Mouse (Mus musculus): ENCODE results near the gene Mmp9. TPM values are rescaled to one million over a fixed set of nuclear protein-coding genes. Genes with fewer than 3 reads are reported as not detected.

The Mmp9 gene
- polyA plus RNA-seq, 1 experiment from 2014 or later: 4.5 TPM

DNA sequence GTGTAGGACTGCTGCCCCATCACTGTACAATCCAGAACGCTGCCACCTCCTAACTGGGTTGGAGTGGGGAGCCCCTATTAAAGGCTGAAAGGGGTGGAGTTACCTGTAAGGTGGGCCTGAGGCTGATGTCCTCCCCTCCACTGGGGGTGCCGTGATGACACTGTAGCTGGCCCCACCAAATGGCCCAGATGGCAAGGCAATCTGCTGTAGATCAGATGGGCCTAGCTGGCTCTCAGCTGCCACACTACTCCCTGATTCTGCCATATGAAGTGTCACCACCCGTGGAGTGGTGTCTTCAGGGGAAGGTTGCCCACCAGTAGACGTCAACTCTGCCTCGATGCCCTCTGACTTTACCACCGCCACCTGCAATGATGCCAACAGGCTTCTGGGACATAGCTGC lies 44.7 kb upstream of the Mmp9 start:
- whole genome bisulfite sequencing: 95% methylated on average over 6 of the region's 6 CpGs
- Histone ChIP-seq H3K27ac (ENCODE audit: low read length) (no peak overlapping the region), H3K27me3 (replicated peaks; ENCODE audit: insufficient read depth, low read length) (no peaks in the 10 kb centered on the region), H3K4me3 (ENCODE audit: low read depth, low read length) (no peak overlapping the region), H3K9me3 (ENCODE audit: low read length) (no peaks in the 10 kb centered on the region), H3K4me1 (ENCODE audit: insufficient read depth, low read depth, low read length) (no peaks in the 10 kb centered on the region), H3K9ac (replicated peaks; ENCODE audit: low read depth) (no peak overlapping the region), H3K4me2 (replicated peaks; ENCODE audit: low read depth, low read length) (no peak overlapping the region), H3K36me3 (ENCODE audit: insufficient read depth, low read length) (peaks cover 60% of the 10 kb centered on the region)
- DNase-seq (ENCODE audit: low spot score): no peak
- no peak for TF ChIP-seq EP300 (IDR thresholded peaks at IDR 0.05)
- TF ChIP-seq CTCF (IDR thresholded peaks at IDR 0.05): no peak
- ATAC-seq: no peak

DNA sequence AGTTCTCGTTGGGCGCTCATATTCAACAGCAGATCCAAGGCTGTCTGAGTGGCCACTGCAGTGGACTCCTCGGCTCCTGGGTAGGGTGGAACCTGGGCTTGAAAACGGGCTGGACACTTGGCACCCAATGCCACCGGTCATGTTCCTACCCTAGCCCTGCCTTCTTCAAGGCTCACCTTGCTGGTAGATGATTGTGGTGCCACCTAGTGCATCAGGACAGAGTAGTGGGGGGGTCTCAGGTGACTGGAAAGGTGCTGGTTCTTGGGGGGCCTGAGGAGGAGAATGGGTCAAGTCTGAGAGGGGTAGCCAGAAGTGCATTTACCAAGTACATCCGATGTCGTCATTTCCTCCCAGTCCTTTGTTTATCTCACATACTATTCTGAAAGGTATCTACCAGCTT lies 42.6 kb upstream of the Mmp9 start:
- DNase-seq (ENCODE audit: low spot score) (no peak), ATAC-seq (no peak)
- Histone ChIP-seq H3K9ac (replicated peaks; ENCODE audit: low read depth) (no peak overlapping the region), H3K36me3 (ENCODE audit: insufficient read depth, low read length) (peaks cover 50% of the 10 kb centered on the region), H3K27ac (ENCODE audit: low read length) (no peak overlapping the region), H3K27me3 (replicated peaks; ENCODE audit: insufficient read depth, low read length) (no peaks in the 10 kb centered on the region), H3K4me3 (ENCODE audit: low read depth, low read length) (no peak overlapping the region), H3K4me1 (ENCODE audit: insufficient read depth, low read depth, low read length) (no peaks in the 10 kb centered on the region), H3K4me2 (replicated peaks; ENCODE audit: low read depth, low read length) (no peak overlapping the region), H3K9me3 (ENCODE audit: low read length) (no peaks in the 10 kb centered on the region)
- WGBS: 88% methylated on average over 7 of the region's 7 CpGs
- TF ChIP-seq CTCF (IDR thresholded peaks at IDR 0.05): no peak
- no peak for TF ChIP-seq EP300 (IDR thresholded peaks at IDR 0.05)

DNA sequence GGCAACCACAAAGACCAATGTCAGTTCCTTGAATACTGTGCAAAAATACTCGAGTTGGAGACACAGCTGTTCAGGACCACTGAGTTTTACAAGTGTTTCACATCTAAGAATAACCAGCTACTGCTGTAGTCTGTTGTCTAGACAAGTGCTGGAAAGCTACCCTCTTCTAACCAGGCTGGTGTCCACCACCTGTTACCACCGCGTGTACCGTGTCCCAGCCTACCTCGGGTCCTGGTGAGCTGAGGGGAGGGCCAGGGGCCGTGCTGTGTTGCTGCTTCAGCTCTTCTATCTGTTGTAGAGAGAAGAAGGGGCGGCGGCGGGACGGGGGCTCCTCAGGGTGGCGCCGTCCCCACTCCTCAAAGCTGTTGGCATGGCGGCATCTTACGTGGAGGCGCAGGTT lies 41.5 kb upstream of the Mmp9 start:
- Histone ChIP-seq H3K36me3 (ENCODE audit: insufficient read depth, low read length) (peaks cover 53% of the 10 kb centered on the region), H3K27ac (ENCODE audit: low read length) (no peak overlapping the region), H3K9me3 (ENCODE audit: low read length) (no peaks in the 10 kb centered on the region), H3K4me3 (ENCODE audit: low read depth, low read length) (no peak overlapping the region), H3K4me1 (ENCODE audit: insufficient read depth, low read depth, low read length) (no peaks in the 10 kb centered on the region), H3K4me2 (replicated peaks; ENCODE audit: low read depth, low read length) (no peak overlapping the region), H3K27me3 (replicated peaks; ENCODE audit: insufficient read depth, low read length) (no peaks in the 10 kb centered on the region), H3K9ac (replicated peaks; ENCODE audit: low read depth) (no peak overlapping the region)
- ATAC-seq (no peak), DNase-seq (ENCODE audit: low spot score) (no peak)
- WGBS: 90% methylated on average over 15 of the region's 15 CpGs
- no peak for TF ChIP-seq CTCF (IDR thresholded peaks at IDR 0.05)
- no peak for TF ChIP-seq EP300 (IDR thresholded peaks at IDR 0.05)

DNA sequence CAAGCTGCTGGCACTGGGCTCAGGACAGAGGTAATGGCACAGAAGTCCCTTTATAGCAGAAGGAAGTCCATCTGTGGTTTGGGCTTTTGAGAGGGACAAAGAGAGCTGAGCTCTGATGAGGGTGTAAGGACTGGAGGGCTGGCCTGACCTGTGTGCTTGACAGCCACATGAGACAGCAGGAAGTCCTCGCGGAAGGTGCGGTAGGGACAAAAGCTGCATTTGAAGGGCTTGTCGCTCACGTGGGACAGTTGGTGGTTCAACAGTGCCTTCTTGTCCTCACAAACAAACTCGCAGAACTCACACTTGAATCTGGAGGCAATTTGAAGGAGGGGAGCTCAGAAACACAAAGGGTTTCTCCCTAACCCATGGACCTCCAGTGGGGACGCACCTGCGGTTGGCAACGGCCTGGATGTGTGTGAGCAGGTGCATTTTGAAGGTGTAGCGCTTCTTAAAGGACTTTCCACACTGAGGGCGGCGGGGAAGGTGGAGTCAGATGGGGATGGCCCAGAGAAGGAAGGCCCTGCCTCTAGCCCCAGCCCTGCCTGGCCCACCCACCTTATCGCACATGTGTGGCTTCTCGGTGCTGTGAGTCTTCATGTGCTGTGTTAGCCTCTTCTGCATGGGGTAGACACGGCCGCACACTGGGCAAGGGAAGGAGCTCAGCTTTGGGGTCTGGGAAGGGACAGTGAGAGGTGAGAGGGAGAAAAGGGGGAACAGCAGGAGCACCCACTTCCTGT lies 40.7 kb upstream of the Mmp9 start:
- Histone ChIP-seq H3K9me3 (ENCODE audit: low read length) (no peaks in the 10 kb centered on the region), H3K9ac (replicated peaks; ENCODE audit: low read depth) (no peak overlapping the region), H3K4me1 (ENCODE audit: insufficient read depth, low read depth, low read length) (no peaks in the 10 kb centered on the region), H3K4me3 (ENCODE audit: low read depth, low read length) (no peak overlapping the region), H3K27me3 (replicated peaks; ENCODE audit: insufficient read depth, low read length) (no peaks in the 10 kb centered on the region), H3K4me2 (replicated peaks; ENCODE audit: low read depth, low read length) (no peak overlapping the region), H3K36me3 (ENCODE audit: insufficient read depth, low read length) (peaks cover 61% of the 10 kb centered on the region), H3K27ac (ENCODE audit: low read length) (no peak overlapping the region)
- TF ChIP-seq CTCF (IDR thresholded peaks at IDR 0.05): no peak
- no peak for TF ChIP-seq EP300 (IDR thresholded peaks at IDR 0.05)
- WGBS: 90% methylated on average over 16 of the region's 16 CpGs
- ATAC-seq: no peak
- DNase-seq (ENCODE audit: low spot score): no peak

DNA sequence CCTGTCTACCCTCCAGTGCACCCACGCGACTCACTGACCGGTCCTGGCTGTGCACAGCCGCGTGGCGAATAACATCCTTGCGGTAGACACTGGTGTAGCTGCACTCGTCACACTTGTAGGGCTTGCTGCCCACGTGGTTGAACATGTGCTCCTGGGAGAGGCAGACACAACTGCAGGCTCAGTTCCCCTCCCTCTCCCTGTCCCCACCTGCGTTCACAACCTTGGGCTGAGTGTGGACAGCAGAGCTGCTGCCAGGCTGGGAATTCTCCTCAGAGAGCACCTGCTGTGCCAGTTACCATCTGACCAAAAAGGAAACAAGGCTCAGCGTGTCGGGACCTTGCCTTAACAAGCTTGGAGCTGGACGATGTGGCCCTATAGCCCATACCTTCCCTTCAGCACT lies 39.2 kb upstream of the Mmp9 start:
- no peak overlapping the region for H3K4me2 ChIP-seq (replicated peaks; ENCODE audit: low read depth, low read length)
- H3K27me3 ChIP-seq (replicated peaks; ENCODE audit: insufficient read depth, low read length): no peaks in the 10 kb centered on the region
- peaks cover 4% of the 10 kb centered on the region; the same call in 1 of the 2 replicates for H3K9me3 ChIP-seq (ENCODE audit: low read length)
- H3K9ac ChIP-seq (replicated peaks; ENCODE audit: low read depth): no peak overlapping the region
- H3K27ac ChIP-seq (ENCODE audit: low read length): no peak overlapping the region
- WGBS: 92% methylated on average over 13 of the region's 13 CpGs
- DNase-seq (ENCODE audit: low spot score) (no peak), ATAC-seq (no peak)
- H3K4me3 ChIP-seq (ENCODE audit: low read depth, low read length): no peak overlapping the region
- TF ChIP-seq CTCF (IDR thresholded peaks at IDR 0.05) (no peak), EP300 (IDR thresholded peaks at IDR 0.05) (no peak)
- H3K36me3 ChIP-seq (ENCODE audit: insufficient read depth, low read length): peaks cover 60% of the 10 kb centered on the region
- H3K4me1 ChIP-seq (ENCODE audit: insufficient read depth, low read depth, low read length): no peaks in the 10 kb centered on the region

DNA sequence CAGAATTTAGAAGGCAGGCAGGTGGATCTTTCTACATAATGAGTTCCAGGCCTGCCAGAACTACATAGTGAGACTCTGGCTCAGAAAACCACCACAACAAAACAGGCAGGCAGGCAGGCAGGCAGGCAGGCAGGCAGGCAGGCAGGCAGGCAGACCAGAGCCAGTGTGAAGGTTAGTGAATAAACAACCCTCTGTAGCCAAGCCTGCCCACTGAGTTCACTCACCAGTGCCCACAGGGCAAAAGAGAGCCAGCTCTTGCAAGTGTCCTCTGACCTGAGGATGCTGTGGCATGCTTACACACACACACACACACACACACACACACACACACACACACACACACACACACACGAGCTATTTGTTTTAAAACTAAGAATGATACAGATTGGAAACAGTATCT lies 37.1 kb upstream of the Mmp9 start:
- Histone ChIP-seq H3K4me2 (replicated peaks; ENCODE audit: low read depth, low read length) (no peak overlapping the region), H3K27ac (ENCODE audit: low read length) (no peak overlapping the region), H3K9ac (replicated peaks; ENCODE audit: low read depth) (no peak overlapping the region), H3K9me3 (ENCODE audit: low read length) (peaks cover 4% of the 10 kb centered on the region; the same call in 1 of the 2 replicates), H3K36me3 (ENCODE audit: insufficient read depth, low read length) (peaks cover 64% of the 10 kb centered on the region), H3K4me1 (ENCODE audit: insufficient read depth, low read depth, low read length) (no peaks in the 10 kb centered on the region), H3K4me3 (ENCODE audit: low read depth, low read length) (no peak overlapping the region), H3K27me3 (replicated peaks; ENCODE audit: insufficient read depth, low read length) (no peaks in the 10 kb centered on the region)
- ATAC-seq (no peak), DNase-seq (ENCODE audit: low spot score) (no peak)
- TF ChIP-seq CTCF (IDR thresholded peaks at IDR 0.05) (no peak), EP300 (IDR thresholded peaks at IDR 0.05) (no peak)
- WGBS: 75% methylated on average over 1 of the region's 1 CpGs
